Mouse (Mus musculus) left cerebral cortex, postnatal 4 days (tissue): Measurements from ENCODE around the gene Batf3. TPM values are rescaled to one million over a fixed set of nuclear protein-coding genes. Genes with fewer than 3 reads are reported as not detected.

Source experiments
- DNase-seq: peaks from one replicate; pipeline ENCODE4 v3.0.0-alpha.2; 2022
- intact Hi-C: fragments of 180-260 bp; cut with DNase I; formaldehyde crosslinking; loops from one replicate; pipeline ENCODE4 v1.15.1; 2025
- total RNA-seq, 2 experiments: library from RNA; stranded (reverse); gene quantifications; 2 replicates each; pipeline ENCODE4 v1.2.3; 2021

The Batf3 gene
- total RNA-seq, 2 experiments from 2014 or later = 0.62 to 1.2 TPM

DNA sequence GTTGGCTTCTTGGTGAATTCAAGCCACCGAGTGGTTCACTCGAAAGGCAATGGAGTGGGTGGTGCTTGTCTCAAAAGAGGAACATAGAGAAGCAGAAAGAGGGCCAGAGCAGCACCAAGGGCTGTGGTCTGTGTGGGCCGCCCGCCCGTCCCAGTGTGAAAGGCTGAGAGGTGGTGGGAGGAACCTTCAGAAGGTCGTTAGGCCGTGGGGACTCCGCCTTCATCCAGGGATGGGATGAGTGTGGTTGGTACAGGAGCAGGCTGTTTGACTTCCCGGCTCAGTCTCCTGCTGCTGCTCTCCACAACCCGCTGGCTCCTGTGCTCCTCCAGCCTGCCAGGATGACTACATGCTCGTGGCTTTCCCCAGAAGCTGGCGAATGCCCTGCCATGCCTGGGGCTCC lies 12.1 kb upstream of the Batf3 start:
- intact Hi-C loops = no loop called here
- no peak for DNase-seq

GRCm38 (mm10) chr1:191086304-191086878 lies 11.3 kb upstream of the Batf3 start:
- DNase-seq = no peak
- intact Hi-C loops = no loop called here

- no peak for DNase-seq
- intact Hi-C loops = no loop called here
Observed at GRCm38 (mm10) chr1:191086960-191087359, 10.7 kb upstream of the Batf3 start.

DNA sequence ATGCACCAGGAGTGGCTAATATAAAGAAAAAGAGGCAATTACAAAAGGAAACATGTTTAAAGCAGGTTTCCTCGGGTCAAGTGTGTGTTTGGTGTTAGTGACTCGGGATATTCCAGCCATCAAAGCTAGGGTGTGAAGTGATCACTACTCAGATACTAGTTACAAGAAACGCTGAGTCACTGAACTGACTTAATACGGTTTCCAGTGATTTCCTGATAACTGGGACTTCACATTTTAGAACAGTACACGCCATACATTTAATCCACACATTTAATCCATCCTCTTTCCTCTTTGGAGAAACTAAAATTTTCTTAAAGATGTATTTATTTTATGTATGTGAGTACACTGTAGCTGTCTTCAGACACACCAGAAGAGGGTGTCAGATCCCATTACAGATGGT lies 9.7 kb upstream of the Batf3 start:
- intact Hi-C loops = no loop called here
- no peak for DNase-seq

- intact Hi-C loops = no loop called here
- no peak for DNase-seq
Observed at GRCm38 (mm10) chr1:191089355-191089754, 8.3 kb upstream of the Batf3 start.

DNA sequence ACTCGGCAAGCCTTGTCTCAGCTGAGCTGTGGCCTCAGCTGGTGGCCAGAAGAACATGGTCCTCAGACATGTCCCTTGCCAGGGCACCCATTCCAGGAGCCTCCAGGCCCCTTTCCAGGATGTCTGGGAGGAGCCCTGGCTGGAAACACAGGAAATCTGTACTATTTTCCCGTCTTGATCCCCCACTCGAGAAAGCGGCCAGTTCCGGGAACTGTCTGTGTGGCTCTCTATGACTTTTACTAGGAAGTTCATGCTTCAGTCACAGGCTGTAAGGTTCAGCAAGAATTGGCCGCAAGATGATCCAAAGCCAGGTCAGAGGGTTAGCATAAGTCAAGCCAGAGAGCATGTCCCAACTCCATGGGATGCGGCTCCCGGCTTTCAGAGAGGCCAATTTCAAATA lies 5.6 kb upstream of the Batf3 start:
- DNase-seq = no peak
- intact Hi-C loops = loop anchor here (10.0 kb wide), 1 partner anchor 183 kb away; no protein-coding TSS in a partner anchor

DNA sequence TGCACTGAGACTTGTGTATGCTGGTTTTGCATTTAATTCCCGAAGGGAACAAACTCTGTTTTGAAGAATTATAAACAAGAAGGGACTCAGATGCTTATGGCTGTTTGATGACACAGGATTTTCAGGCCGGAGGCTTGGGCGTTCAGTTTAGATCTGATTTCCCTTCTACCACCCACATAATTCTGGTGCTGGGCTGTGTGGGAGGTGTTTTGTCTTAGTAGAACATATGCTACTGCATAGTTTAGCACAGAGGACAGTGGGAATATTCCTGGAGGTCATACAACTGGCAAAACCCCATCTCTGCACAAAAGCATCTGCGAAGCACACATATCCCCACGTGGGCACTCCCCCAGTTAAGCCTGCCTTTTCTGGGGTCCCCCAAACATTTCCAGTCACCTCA lies 4.1 kb upstream of the Batf3 start:
- intact Hi-C loops = loop anchor here (10.0 kb wide), 1 partner anchor 181 kb away; no protein-coding TSS in a partner anchor
- DNase-seq = no peak

DNA sequence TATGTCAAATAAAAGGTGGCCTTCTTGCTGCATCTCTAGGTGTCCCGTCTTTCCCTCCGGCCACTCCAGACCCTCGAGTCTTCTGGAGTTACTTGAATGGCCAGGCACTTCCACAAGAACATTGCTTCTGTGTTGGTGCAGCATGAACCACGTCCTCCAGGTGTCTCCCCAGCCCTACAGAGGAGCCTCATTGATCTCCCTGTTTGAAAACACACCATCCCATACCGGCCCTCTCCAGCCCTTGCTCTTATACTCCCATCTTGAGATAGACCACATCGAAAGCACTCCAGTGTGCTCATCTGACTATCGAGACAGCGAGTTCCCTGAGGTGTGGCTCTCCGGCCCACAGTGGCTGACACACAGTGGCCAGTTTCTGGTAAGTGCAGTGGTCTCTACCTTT lies 2.6 kb upstream of the Batf3 start:
- intact Hi-C loops = loop anchor here (10.0 kb wide), 1 partner anchor 180 kb away; no protein-coding TSS in a partner anchor
- DNase-seq = peak; percentile 10

DNA sequence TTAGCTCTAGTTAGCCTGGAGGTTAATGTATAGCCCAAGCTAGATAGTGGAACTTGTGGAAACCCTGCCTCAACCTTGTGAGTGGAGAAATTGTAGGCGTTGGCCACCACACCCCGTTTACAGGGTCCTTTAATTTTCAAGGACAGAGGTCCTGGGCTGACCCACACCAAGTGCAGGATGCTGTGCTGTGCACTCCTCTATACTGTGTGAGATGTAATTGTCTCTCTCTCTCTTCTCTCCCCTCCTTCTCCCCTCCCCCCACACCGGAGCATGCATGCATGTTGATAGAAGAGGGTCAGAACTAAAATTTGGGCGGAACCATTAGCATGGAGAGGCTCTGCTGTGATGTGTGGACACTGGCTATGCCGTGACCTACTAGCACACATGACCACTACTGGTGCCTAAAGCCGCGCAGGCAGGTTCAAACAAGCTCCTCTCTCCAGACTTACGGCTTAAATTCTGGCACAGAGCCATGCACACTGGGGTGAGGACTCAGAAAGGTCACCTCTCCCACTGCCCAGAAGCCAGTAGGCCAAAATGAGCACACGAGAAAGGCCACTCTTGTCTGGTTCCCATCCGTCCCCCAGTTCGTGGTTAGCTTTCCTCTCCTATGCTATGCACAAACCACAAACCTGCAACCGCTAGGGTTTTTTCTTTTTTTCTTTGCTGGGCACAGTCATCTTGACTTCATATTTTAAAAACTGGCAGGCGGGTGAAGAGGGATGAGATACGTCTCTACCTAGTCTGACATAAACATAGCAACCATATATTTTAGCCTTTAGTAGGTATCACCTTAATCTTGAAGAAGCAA lies 571 bp upstream of the Batf3 start:
- DNase-seq = no peak
- intact Hi-C loops = loop anchor here (10.0 kb wide), 1 partner anchor 178 kb away; no protein-coding TSS in a partner anchor

GRCm38 (mm10) chr1:191099114-191099513 lies 1.5 kb downstream of the Batf3 start:
- intact Hi-C loops = loop anchor here (10.0 kb wide), 1 partner anchor 176 kb away; no protein-coding TSS in a partner anchor
- no peak for DNase-seq

DNA sequence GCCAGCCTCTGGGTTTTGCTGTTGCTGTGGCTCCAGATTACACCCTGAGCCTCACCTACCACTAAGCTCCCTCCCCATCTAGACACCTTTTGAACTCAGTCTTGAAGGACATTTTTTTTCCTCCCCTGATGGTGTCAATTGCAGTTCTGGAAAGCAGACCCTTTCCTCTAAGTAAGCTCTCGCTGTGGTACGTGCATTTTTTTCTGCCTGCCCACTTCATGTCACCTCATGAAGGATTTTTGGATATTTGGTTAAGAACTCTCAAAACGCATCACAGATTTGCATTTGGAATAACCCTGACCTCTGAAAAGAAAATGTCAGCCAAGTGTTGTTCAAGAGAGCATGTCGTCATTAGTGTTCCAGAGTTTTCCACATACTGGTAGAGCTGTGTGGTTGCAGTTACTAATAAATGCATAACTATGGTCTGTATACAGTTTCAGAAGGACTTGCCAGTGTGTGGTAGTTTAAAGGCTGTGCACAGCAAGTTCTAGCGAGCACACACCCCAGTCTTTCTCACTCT lies 2.2 kb downstream of the Batf3 start:
- no peak for DNase-seq
- intact Hi-C loops = loop anchor here (10.0 kb wide), 1 partner anchor 175 kb away; no protein-coding TSS in a partner anchor

- intact Hi-C loops = no loop called here
- no peak for DNase-seq
Observed at GRCm38 (mm10) chr1:191102730-191103370, 5.2 kb downstream of the Batf3 start.

GRCm38 (mm10) chr1:191105246-191105645 lies 7.6 kb downstream of the Batf3 start:
- DNase-seq = no peak

DNA sequence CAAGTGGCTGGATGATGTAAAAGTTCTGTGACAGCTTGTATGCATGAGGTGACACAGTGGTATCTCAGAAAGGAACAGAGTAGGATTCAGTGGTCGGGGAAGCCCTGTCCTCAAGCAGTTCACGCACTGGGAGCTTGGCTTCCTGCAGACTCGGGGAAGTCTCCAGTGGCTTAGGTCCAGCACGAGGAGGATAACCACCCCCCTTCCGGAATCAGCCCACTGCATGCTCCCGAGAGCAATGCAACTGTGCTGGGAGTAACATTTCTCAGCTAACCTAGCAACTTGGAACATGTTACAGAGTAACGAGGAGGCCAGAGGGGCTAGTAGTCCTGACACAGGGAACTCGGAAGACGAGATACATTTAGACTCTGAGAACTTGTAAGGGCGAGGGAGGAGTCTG lies 9.7 kb downstream of the Batf3 start:
- no peak for DNase-seq
- intact Hi-C loops = no loop called here

More at GRCm38 (mm10) chr1:191105246-191105645, 7.6 kb downstream of the Batf3 start:
- intact Hi-C loops = no loop called here

DNA sequence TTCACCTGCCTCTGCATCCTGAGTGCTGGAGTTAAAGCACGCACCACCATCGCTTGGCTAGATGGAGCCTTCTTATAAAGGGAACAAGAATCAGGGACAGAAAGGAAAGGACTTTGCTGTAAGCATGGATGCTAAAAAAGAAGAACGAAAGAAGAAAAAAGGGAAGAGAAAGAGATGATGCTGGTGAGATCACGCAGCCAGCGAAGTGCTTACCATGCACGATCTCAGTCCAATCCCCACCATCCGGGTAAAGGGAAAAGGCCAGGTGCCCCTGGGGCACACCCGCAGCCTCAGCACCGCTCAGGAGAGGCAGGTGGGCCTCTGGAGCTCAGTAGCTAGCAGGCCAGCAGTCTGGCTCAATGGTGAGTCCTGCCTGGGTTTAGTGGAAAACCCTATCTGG lies 12.3 kb downstream of the Batf3 start:
- intact Hi-C loops = no loop called here
- DNase-seq = no peak

DNA sequence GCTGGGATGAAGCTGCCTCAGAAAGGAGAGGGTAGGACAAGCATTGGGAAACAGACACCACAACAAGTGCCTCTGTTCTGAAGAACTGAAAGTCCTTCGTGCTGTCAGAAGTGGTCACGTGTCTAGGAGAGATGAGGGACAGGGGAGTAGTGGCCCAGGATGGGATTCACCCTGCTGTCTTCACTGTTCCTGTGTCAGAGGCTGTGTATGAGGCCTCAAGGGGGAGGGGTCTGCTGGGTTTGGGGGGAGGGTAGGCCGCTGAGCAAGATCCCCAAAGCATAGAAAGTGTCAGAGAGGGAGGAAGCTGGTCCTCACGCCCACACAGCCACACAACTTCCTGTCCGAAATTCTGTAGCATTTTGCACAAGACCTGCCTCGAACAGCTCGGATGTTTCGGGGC lies 13.5 kb downstream of the Batf3 start:
- DNase-seq = no peak
- intact Hi-C loops = no loop called here

DNA sequence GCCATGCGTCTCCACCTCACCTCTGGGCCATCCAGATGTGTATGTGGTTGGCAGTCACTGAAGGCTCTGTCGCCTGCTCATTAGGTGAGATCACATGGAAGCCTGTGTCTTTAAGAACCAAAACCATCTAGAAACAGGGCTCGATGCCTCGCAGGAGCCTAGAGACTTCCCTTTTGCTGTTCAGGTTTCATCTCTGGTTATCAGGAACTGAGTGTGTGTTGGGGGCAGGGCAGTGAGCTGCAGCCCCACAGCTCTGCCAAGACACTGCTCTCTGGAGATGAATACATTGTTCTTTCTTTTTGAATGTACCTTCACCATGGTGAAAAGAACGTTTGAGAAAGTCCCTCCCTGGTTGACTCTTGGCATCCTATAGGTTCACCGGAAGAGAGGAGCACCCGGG lies 17.2 kb downstream of the Batf3 start:
- intact Hi-C loops = no loop called here
- DNase-seq = no peak

DNA sequence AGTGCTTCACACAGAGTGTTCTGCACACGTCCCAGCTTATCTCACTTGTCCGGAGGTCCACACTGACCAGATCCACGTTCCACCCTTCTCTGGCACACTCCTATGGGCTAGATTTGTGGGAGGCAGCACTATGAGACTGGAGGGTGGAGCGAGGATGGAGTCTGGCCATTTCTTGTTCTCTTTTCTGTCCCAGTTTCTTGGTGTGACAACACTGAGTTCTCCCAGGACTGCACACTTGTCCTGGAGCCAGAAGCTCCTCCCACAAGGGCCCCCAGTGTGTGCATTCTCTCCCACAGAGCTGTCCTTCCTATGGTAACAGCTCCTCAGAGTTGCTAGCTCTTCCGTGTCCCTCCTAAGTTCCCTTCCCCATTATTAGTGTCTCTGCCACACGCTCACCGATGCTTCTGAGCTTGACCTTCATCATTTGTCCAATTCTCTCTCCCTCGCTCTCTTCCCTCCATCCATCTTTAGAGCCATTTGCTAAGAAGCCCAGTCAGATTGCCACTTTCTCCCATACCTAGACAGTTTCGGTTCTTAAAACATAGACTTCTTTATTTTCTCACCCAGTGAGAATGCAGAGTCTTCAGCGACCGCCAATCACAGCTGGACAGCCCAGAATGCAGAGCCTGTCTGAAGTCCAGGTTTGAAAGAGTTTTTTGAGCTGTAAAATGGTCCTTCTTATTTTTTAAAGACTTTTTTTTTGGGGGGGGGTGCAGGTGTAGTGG lies 18.0 kb downstream of the Batf3 start:
- intact Hi-C loops = no loop called here

DNA sequence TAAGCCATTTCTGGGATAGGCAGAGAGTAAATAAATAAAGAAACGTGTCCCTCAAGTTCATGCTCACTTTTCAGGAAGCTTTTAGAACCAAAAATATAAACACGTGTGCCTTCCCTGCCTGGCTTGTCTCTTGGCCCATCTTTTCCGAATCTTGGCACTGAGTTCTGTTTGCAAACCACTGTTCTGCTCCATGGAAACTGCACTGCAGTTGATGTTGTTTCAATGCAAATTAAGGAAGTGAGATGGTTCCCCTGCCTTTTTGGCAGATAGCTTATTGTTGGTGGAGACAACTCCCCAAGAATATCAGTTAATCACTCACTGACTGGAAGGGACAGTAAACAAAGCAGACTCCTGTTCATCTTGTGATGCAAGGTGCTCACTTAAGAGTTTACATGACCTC lies 25.1 kb downstream of the Batf3 start:
- no peak for DNase-seq
- intact Hi-C loops = no loop called here

More for the DNA sequence above, 18.0 kb downstream of the Batf3 start:
- DNase-seq = no peak

DNA sequence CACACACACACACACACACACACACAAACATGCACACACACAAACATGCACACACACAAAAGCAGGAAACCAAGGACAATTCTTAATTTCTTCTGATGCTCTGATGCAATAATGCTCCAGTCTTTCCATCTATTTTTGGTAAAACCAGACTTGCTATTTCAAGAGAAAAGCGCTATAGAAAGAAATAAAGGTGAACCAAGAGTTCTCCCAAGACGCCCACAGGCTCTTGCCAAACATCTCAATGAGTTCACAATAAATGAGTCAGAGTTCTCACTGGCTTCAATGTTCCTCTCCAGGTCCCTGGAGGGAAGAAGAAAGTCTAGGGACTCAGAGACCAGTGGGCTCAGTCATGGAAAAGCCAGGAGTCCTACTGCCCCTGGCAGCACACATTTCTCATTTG lies 26.0 kb downstream of the Batf3 start:
- DNase-seq = no peak
- intact Hi-C loops = no loop called here

DNA sequence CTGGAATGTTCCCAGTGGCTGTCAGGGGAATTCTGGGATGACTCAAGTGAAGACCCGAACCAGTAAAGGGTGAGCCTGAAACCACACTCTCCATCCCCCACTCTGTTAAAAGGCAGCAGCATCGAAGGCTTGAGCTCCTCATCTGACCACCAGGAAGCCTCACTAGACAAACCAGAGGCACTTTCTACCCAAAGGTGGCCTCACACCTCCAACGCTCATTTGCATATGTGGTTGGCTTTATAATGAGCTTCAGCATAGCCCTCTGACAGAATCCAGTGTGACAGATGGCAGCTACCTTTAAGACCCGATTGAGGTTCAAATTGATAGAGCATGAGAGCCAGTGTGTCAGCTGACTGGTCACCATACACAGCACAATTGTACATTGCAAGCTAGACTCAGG lies 26.6 kb downstream of the Batf3 start:
- intact Hi-C loops = no loop called here
- DNase-seq = no peak
